Mouse (Mus musculus) embryonic fibroblast, embryonic 13.5 days (primary cell): ENCODE measurements around the gene G0s2.

Experiments
- CTCF ChIP-seq: IDR thresholded peaks from 2 replicates; pipeline ENCODE4 v1.5.1; 2011; ENCODE audit warnings: mild to moderate bottlenecking, control low read depth, low read length, moderate library complexity, borderline replicate concordance; ENCODE audit not compliant: insufficient read depth
- POLR2A ChIP-seq: IDR thresholded peaks from 2 replicates; pipeline ENCODE4 v1.6.1; 2011; ENCODE audit warnings: low read depth, mild to moderate bottlenecking, control low read depth, low read length, moderate library complexity

GRCm38 (mm10) chr1:193278414-193279045 is 5.5 kb upstream of the G0s2 start:
- TF ChIP-seq CTCF, result no peak
- TF ChIP-seq POLR2A, result no peak
